Mouse (Mus musculus): ENCODE data around the gene Tmem202. TPM values are rescaled to one million over a fixed set of nuclear protein-coding genes. Genes with fewer than 3 reads are reported as not detected.

The Tmem202 gene
- total RNA-seq, 2 experiments from 2014 or later, result 0.28 to 0.57 TPM

DNA sequence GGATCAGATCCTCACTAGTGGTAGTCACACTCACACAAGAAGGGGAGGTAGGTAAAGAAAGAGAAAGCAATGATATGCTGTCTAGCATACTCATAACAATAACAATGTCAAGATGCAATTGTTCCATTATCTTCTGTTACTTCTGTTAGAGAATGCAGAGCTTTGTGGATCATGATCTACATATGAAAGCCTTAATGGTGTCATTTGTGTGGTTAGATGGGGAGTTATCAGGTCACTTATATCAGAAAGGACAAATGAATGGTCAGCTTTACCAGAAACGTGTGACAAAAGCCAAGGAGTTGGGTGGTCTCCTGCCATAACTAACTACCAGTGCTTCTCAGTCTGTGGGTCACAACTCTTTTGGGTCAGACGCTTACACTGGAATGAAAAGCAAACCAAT is 66.5 kb downstream of the Tmem202 start:
- intact Hi-C loops (cut with DNase I), result no loop called here
- DNase-seq, result no peak

- intact Hi-C loops (cut with DNase I), result no loop called here
- DNase-seq, result no peak
Measured at GRCm38 (mm10) chr9:59469446-59469845, 70.2 kb downstream of the Tmem202 start.

Other genes starting within 250 kb of the Tmem202 start
- gene Adpgk, start 248.3 kb downstream of the Tmem202 start, total RNA-seq (2021), result 1 to 10 TPM; 7.3 to 8.5 TPM
- gene Bbs4, start 186.3 kb downstream of the Tmem202 start, total RNA-seq (2021), result 1 to 10 TPM; 2.6 to 3.2 TPM
- 10 to 100 TPM; 77.6 to 83.7 TPM for gene Arih1, start 53.2 kb downstream of the Tmem202 start, total RNA-seq (2021)
- 10 to 100 TPM; 43.9 to 47.0 TPM for gene Hexa, start 307 bp downstream of the Tmem202 start, total RNA-seq (2021)
- gene Celf6, start 38.1 kb upstream of the Tmem202 start, total RNA-seq (2021), result not detected
- 10 to 100 TPM; 16.8 to 21.9 TPM for gene Parp6, start 77.4 kb upstream of the Tmem202 start, total RNA-seq (2021)
- 1,000 to 10,000 TPM; 1,087 to 1,168 TPM for gene Pkm, start 116.5 kb upstream of the Tmem202 start, total RNA-seq (2021)
- gene Gramd2, start 140.3 kb upstream of the Tmem202 start, total RNA-seq (2021), result not detected
- gene Senp8, start 210.9 kb upstream of the Tmem202 start, total RNA-seq (2021), result 1 to 10 TPM; 7.9 to 9.6 TPM
- 10 to 100 TPM; 12.6 to 14.8 TPM for gene Myo9a, start 211.0 kb upstream of the Tmem202 start, total RNA-seq (2021)

Measured in heart, postnatal 36 days (tissue).